In the genomic region with DNA sequence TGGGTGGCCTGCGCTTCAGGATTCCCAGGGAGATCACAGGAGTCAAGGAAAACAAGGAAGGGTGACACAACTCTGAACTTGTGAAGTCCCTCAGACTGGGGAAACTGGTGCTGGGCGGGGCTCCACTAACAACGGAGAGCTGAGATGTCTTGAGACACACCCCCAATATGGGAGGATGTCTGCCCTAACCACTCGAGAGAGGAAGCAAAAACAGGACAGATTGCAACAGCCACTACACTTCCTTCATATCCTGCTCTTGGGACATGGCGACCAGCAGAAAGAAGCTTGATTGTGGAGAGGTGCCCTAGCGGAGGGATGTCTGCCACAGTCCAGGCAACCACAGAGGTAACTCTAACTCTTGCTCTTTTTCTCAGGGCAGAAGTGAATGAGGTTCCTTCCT, we compare ENCODE assay signal across 11 mouse cellular contexts. TPM values are rescaled to one million over a fixed set of nuclear protein-coding genes. Genes with fewer than 3 reads are reported as not detected.
DNase-seq lines count a peak whose midpoint lies in the region; ATAC-seq and TF ChIP-seq lines count a peak whose summit lies in the region.
"Had no signal": no experiment of that assay in that cellular context is flagged by ENCODE, and none has a peak within 500 bp of the region (broad histone marks: within the 10 kb centered on the region; RNA-seq: fewer than 3 reads in every experiment).

A gene (plus strand): TSS at position 161 of the 400 bp plus-strand sequence.

- H3K4me1 ChIP-seq in lung, adult 2 months (ENCODE audit: control insufficient read depth, insufficient read depth, low read length) = no peaks in the 10 kb centered on the region
- H3K4me1 ChIP-seq in stomach, embryonic 15.5 days = peaks cover 10% of the 10 kb centered on the region; the same call in 1 of the 2 replicates
- H3K4me1 ChIP-seq in cerebellum, adult 2 months (ENCODE audit: control insufficient read depth, insufficient read depth, low read length) = no peaks in the 10 kb centered on the region
- H3K4me1 ChIP-seq: midbrain, embryonic 12.5 days had no signal

- no peak for TF ChIP-seq CTCF in lung, adult 2 months (IDR thresholded peaks at IDR 0.05; ENCODE audit: insufficient read depth, low read length)
- TF ChIP-seq CTCF in cerebellum, adult 2 months (IDR thresholded peaks at IDR 0.05; ENCODE audit: borderline replicate concordance, insufficient read depth, low read depth, low read length) = no peak

- no peak for ATAC-seq in stomach, embryonic 15.5 days (ENCODE audit: insufficient read depth, low FRiP score, low read depth)

- H3K4me2 ChIP-seq in stomach, embryonic 15.5 days = peak within 1 kb of the TSS; percentile 16
- H3K4me2 ChIP-seq: midbrain, embryonic 12.5 days had no signal

- no peaks in the 10 kb centered on the region for H3K36me3 ChIP-seq in stomach, embryonic 15.5 days
- H3K36me3 ChIP-seq: G1E; midbrain, embryonic 12.5 days had no signal

- WGBS in lung, adult 2 months = 46% methylated on average over 6 of the region's 6 CpGs
- WGBS in stomach, embryonic 15.5 days = 57% methylated on average over 6 of the region's 6 CpGs
- 80% methylated on average over 6 of the region's 6 CpGs for WGBS in cerebellum, adult 2 months

- TF ChIP-seq POLR2A in lung, adult 2 months (IDR thresholded peaks at IDR 0.05; ENCODE audit: borderline replicate concordance, extremely low read depth, low read depth, low read length) = no peak
- no peak for TF ChIP-seq POLR2A in cerebellum, adult 2 months (IDR thresholded peaks at IDR 0.05; ENCODE audit: borderline replicate concordance, insufficient read depth, low read length)

- no peak within 1 kb of the TSS; the same call in 1 of the 2 replicates for H3K27ac ChIP-seq in stomach, embryonic 15.5 days
- no peak within 1 kb of the TSS for H3K27ac ChIP-seq in cerebellum, adult 2 months (ENCODE audit: insufficient read depth, low read length)
- H3K27ac ChIP-seq: midbrain, embryonic 12.5 days had no signal

- no peaks in the 10 kb centered on the region for H3K27me3 ChIP-seq in stomach, embryonic 15.5 days (replicated peaks)
- no peaks in the 10 kb centered on the region for H3K27me3 ChIP-seq in cerebellum, adult 2 months (ENCODE audit: control insufficient read depth, insufficient read depth, low read length)
- H3K27me3 ChIP-seq: midbrain, embryonic 12.5 days had no signal

- DNase-seq in kidney, postnatal 4 days = peak; percentile 5 to 32
- no peak for DNase-seq in kidney, adult 11 months
- DNase-seq in heart, adult 8-10 months (ENCODE audit: low spot score) = peak; percentile 33
- no peak for DNase-seq in lung, adult 2 months
- DNase-seq in cerebellum, adult 2 months = no peak
- no peak for DNase-seq in urinary bladder, adult 2 months (ENCODE audit: low spot score)
- DNase-seq in layer of hippocampus, postnatal 36 days = no peak
- DNase-seq: cerebellum, adult 18-20 months had no signal

- H3K9ac ChIP-seq in stomach, embryonic 15.5 days = no peak within 1 kb of the TSS
- H3K9ac ChIP-seq: midbrain, embryonic 12.5 days had no signal

- H3K4me3 ChIP-seq in lung, adult 2 months (replicated peaks; ENCODE audit: extremely low read depth, low read depth, low read length) = peak within 1 kb of the TSS; percentile 23
- H3K4me3 ChIP-seq in stomach, embryonic 15.5 days (replicated peaks) = no peak within 1 kb of the TSS
- no peak within 1 kb of the TSS for H3K4me3 ChIP-seq in cerebellum, adult 2 months (replicated peaks; ENCODE audit: insufficient read depth, low read depth, low read length)
- H3K4me3 ChIP-seq: midbrain, embryonic 12.5 days had no signal

- H3K9me3 ChIP-seq in stomach, embryonic 15.5 days = no peaks in the 10 kb centered on the region
- H3K9me3 ChIP-seq: G1E; midbrain, embryonic 12.5 days had no signal

RNA-seq across cellular contexts. Expression of the gene that starts here (rescaled TPM):
- under 1 TPM; 0.47 to 0.86 (median 0.79) TPM for total RNA-seq in heart, adult 8-10 months (2022)
- polyA plus RNA-seq in lung, adult 2 months (2012; rRNA removed) = 5.6 and 10.4 TPM in 2 replicates
- 1.0 and 1.2 TPM in 2 replicates for polyA plus RNA-seq in stomach, embryonic 15.5 days (2015; fragmentation: Nextera tagmentation; extraction: Ambion mirVana)
- polyA plus RNA-seq in cerebellum, adult 2 months (2012; rRNA removed) = 0.74 and 0.75 TPM in 2 replicates
- polyA plus RNA-seq in urinary bladder, adult 2 months (2012; rRNA removed) = 2.6 and 2.7 TPM in 2 replicates
- under 1 TPM; 0.22 to 0.68 TPM for total RNA-seq in layer of hippocampus, postnatal 36 days (2021)
- total RNA-seq: G1E had no signal
- polyA plus RNA-seq: G1E had no signal

Comparison
In these comparisons a context has a peak if more than half of its experiments do, and no peak if none do; other contexts are left out.
1. DNase-seq: peak in kidney, postnatal 4 days (2 of 2); none in kidney, adult 11 months (single experiment), lung, adult 2 months (single experiment), cerebellum, adult 2 months (0 of 2), urinary bladder, adult 2 months (single experiment) and layer of hippocampus, postnatal 36 days (0 of 2).
2. Peak in DNase-seq in heart, adult 8-10 months; RNA of the gene not detected or under 1 TPM.